Mouse (Mus musculus) stomach, embryonic 15.5 days (tissue): ENCODE results near the gene Dapp1. TPM values are rescaled to one million over a fixed set of nuclear protein-coding genes. Genes with fewer than 3 reads are reported as not detected.
A peak's percentile ranks its signal among the peaks of the same experiment; 100 is the strongest.
"Not testable (repeated sequence)": the region's sequence is repeated elsewhere in the genome, so short reads cannot be mapped to it uniquely, and the experiment has no call there.

ENCODE experiments used
- ATAC-seq: fragments of 200-750 bp; cut with Nextera tagmentation; 2 replicates; pipeline ENCODE4 v1.8.0; 2017; ENCODE audit warnings: low read depth, moderate number of reproducible peaks, moderate TSS enrichment; ENCODE audit not compliant: insufficient read depth, low FRiP score
- H3K27ac ChIP-seq: fragments of 300-500 bp; sonication (generic); 2 replicates; pipeline ENCODE4 v1.5.1; 2015; ENCODE audit warnings: mild to moderate bottlenecking, inconsistent platforms
- H3K27me3 ChIP-seq: fragments of 300-500 bp; sonication (generic); replicated peaks from 2 replicates; pipeline ENCODE4 v1.6.1; 2015; ENCODE audit warnings: inconsistent platforms
- H3K36me3 ChIP-seq: fragments of 300-500 bp; sonication (generic); 2 replicates; pipeline ENCODE4 v1.6.1; 2015; ENCODE audit warnings: inconsistent platforms
- H3K4me1 ChIP-seq: fragments of 300-500 bp; sonication (generic); 2 replicates; pipeline ENCODE4 v1.6.1; 2015; ENCODE audit warnings: inconsistent platforms
- H3K4me2 ChIP-seq: fragments of 300-500 bp; sonication (generic); 2 replicates; pipeline ENCODE4 v1.6.1; 2015; ENCODE audit warnings: mild to moderate bottlenecking, inconsistent platforms
- H3K4me3 ChIP-seq: fragments of 300-500 bp; sonication (generic); replicated peaks from 2 replicates; pipeline ENCODE4 v1.5.1; 2015; ENCODE audit warnings: inconsistent platforms
- H3K9ac ChIP-seq: fragments of 300-500 bp; sonication (generic); 2 replicates; pipeline ENCODE4 v1.6.1; 2015; ENCODE audit warnings: inconsistent platforms
- H3K9me3 ChIP-seq: fragments of 300-500 bp; sonication (generic); 2 replicates; pipeline ENCODE4 v1.6.1; 2016; ENCODE audit warnings: inconsistent platforms
- WGBS: fragments of 180-500 bp; shearing (Covaris S2); methylation state at CpG from one replicate; pipeline ENCODE4 v1.1.7; 2015; 5-methylcytosine and 5-hydroxymethylcytosine counted together
- polyA plus RNA-seq: library from polyadenylated mRNA; unstranded; fragments of >200 nt; fragmentation: Nextera tagmentation; extraction: Ambion mirVana; gene quantifications from 2 replicates; pipeline ENCODE4 v1.2.1, GENCODE M21; 2015

The Dapp1 gene
- polyA plus RNA-seq, 1 experiment from 2014 or later: 14.5 TPM

DNA sequence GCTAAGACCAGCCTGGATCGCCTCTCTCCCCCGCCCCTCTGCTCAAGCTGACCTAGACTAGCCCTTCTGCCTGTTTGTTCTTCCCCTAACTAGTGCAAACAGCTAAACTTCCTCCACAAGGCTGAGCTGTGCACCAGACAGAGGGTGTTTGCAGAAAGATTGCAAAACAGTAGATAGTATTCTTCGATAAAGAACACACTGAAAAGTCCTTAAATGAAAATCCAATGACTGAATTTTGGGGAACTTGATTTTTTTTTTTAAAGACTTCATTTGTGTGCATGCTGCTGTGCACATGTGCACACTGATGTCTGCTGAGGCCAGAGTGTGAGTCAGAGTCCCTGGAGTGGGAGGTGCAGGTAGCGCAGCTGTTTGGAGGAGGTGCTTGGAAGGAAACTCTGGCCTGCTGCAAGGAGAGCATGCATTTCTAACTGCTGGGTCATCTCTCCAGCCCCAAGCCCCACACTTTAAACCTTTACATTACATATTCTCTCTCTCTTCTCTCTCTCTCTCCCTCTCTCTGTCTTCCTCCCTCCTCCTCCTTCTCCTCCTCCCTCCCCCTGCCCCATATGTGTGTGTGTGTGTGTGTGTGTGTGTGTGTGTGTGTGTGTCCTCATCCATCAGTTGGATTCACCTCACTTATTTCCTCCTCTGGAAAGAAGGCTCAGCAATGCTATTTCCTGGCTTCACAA lies 29.0 kb downstream of the Dapp1 start:
- Histone ChIP-seq H3K27ac (peak overlapping the region; percentile 65), H3K27me3 (no peaks in the 10 kb centered on the region), H3K4me2 (no peak overlapping the region), H3K4me3 (no peak overlapping the region), H3K4me1 (peaks cover 19% of the 10 kb centered on the region), H3K9ac (no peak overlapping the region), H3K36me3 (no peaks in the 10 kb centered on the region), H3K9me3 (no peaks in the 10 kb centered on the region)
- peak; percentile 83 for ATAC-seq
- 30% methylated on average over 4 of the region's 4 CpGs for WGBS

DNA sequence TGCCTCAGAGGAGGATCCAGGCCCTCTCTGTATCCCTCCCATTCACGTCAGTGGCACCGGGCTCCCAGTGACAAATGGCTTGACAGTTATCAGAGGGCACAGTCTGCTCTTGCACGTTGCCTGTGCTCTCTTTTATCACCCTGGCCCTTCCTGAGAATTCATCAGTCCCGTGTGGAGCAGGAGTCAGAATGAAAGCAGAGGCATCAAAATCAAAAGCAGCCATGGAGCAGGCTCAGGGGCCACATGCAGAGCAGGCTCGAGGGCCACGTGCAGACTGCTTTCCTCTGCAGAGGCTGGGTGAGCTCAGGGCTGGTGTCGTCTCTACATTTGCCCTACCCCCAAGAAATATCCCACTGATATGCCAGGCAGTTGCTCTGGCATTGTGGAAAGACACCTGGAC lies 29.5 kb downstream of the Dapp1 start:
- Histone ChIP-seq H3K36me3 (no peaks in the 10 kb centered on the region), H3K27me3 (no peaks in the 10 kb centered on the region), H3K9me3 (no peaks in the 10 kb centered on the region), H3K4me3 (no peak overlapping the region), H3K4me2 (no peak overlapping the region), H3K27ac (peak overlapping the region; percentile 65), H3K4me1 (peaks cover 19% of the 10 kb centered on the region), H3K9ac (no peak overlapping the region)
- peak; percentile 27; the same call in 1 of the 2 replicates for ATAC-seq
- 27% methylated on average over 7 of the region's 7 CpGs for WGBS

DNA sequence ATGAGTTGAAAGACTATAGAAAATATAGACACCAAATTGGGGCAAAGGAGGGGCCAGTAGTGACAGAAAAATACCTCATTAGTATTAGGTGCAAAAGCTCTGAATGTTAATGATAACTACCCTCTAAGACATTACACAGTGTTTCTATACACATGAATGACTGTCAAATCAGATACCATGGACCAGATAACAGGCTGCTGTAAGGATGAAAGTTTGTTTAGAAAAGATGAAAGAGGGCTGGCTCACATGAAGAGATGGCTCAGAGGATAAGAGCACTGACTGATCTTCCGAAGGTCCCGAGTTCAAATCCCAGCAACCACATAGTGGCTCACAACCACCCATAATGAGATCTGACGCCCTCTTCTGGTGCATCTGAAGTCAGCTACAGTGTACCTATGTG lies 30.0 kb downstream of the Dapp1 start:
- H3K27me3 ChIP-seq, H3K36me3 ChIP-seq, H3K9ac ChIP-seq, H3K27ac ChIP-seq, H3K4me2 ChIP-seq, H3K9me3 ChIP-seq, ATAC-seq, H3K4me3 ChIP-seq: not testable (repeated sequence)
- H3K4me1 ChIP-seq: peaks cover 19% of the 10 kb centered on the region
- 89% methylated on average over 3 of the region's 3 CpGs for WGBS

DNA sequence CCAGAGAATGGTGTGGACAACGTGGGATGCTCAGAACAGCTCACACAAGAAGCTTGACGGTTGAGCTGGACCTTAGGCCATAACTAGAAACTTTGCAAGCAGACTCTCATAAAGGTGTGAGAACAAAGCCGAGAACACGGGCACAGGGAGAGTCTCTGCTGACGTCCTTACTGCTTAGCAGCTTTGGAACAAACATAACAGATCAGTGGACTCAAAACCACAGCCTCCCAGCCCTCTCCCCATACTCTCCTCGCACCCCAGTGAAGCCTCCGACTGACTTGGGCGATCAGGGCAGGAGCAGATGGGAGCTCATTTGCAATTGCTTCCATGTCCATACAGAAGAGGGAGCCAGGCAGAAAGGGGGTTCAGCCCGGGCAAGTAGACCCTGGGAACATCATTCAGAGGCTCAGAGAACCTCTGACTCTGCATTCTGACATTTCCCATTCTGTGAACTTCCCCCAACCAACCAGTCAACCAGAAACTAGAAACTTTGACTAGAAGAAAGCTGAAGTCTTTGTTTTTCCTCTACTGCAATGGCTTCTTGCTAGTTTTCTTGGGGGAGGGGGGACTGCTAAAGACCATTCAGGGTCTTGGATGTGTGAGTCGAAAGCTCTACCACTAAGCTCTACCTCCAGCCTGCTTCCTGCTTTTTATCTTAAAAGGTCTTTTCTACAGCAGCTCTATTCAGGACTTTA lies 31.0 kb downstream of the Dapp1 start:
- Histone ChIP-seq H3K4me3 (no peak overlapping the region), H3K9ac (no peak overlapping the region), H3K27ac (no peak overlapping the region), H3K4me1 (peaks cover 15% of the 10 kb centered on the region), H3K9me3 (no peaks in the 10 kb centered on the region), H3K36me3 (no peaks in the 10 kb centered on the region), H3K4me2 (no peak overlapping the region), H3K27me3 (no peaks in the 10 kb centered on the region)
- WGBS: 80% methylated on average over 10 of the region's 10 CpGs
- no peak for ATAC-seq

DNA sequence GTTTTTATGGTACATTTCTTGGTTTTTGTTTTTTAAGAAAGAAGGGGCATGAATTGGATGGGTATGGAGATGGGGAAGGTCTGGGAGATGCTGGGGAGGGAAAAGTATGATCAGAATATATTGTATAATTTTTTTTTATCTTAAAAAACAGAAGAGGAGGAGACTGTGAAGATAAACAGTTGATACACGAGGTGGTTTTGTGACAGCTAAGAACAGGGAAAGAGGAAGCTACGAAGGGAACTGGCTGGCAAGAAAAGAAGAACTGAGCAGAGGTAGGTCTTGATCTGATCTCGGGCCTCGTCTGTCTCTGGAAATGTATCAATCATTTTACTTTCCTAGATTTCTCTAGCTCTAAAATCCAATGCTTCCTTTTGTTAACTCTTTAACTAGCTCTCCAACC lies 33.8 kb downstream of the Dapp1 start:
- H3K27ac ChIP-seq: no peak overlapping the region
- no peak overlapping the region for H3K4me2 ChIP-seq
- H3K9ac ChIP-seq: no peak overlapping the region

DNA sequence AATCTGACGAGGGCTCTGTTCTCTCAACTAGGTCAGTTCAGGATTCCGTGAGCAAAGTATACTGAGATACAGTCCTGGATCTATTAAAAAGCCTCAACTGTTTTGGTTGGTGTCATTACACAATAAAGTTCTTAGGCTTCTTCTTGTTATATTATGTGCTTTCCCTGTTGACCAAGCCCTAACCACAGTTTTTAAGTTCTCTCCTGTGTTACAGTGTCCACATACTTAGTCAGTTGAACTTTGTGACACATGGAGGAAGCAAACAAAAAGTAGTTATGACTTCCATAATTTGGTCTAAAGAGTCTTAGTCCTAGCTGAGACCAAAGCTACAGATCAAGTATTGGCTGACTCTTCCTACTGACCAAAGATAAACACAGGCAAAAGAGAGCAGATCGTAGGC lies 34.5 kb downstream of the Dapp1 start:
- Histone ChIP-seq H3K4me2 (no peak overlapping the region), H3K4me3 (no peak overlapping the region), H3K9me3 (no peaks in the 10 kb centered on the region), H3K27me3 (no peaks in the 10 kb centered on the region), H3K27ac (no peak overlapping the region), H3K36me3 (no peaks in the 10 kb centered on the region), H3K9ac (no peak overlapping the region), H3K4me1 (no peaks in the 10 kb centered on the region)
- WGBS: 76% methylated on average over 3 of the region's 3 CpGs
- no peak for ATAC-seq

More for the DNA sequence above, 33.8 kb downstream of the Dapp1 start:
- no peaks in the 10 kb centered on the region for H3K9me3 ChIP-seq
- no peak for ATAC-seq
- peaks cover 4% of the 10 kb centered on the region; the same call in 1 of the 2 replicates for H3K4me1 ChIP-seq
- H3K36me3 ChIP-seq: no peaks in the 10 kb centered on the region
- WGBS: 71% methylated on average over 4 of the region's 4 CpGs
- no peaks in the 10 kb centered on the region for H3K27me3 ChIP-seq
- no peak overlapping the region for H3K4me3 ChIP-seq

DNA sequence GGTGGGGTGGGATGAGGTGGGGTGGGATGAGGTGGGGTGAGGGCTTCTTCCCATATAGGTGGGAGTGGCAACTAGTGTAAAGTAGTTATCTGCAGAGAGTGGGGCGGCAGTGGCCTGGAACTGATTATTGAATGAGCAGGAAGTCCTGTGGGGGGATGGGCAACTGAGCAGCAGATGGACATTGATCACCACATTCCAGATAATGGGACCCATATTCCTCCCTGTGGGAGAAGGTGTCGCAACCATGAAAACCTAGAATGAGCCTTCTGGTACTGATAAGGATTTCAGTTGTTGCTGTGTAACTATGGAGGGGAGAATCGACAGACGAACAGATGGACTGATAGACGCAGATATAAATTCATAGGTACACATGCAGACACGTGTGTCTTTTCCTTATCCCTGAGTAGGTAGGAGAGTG lies 37.6 kb downstream of the Dapp1 start:
- H3K9ac ChIP-seq: no peak overlapping the region
- H3K4me3 ChIP-seq: no peak overlapping the region
- no peaks in the 10 kb centered on the region for H3K36me3 ChIP-seq
- peak; percentile 24; the same call in 1 of the 2 replicates for ATAC-seq
- no peaks in the 10 kb centered on the region for H3K9me3 ChIP-seq
- peaks cover 6% of the 10 kb centered on the region; the same call in 1 of the 2 replicates for H3K4me1 ChIP-seq
- H3K27me3 ChIP-seq: no peaks in the 10 kb centered on the region
- H3K27ac ChIP-seq: no peak overlapping the region
- WGBS: 69% methylated on average over 6 of the region's 6 CpGs
- H3K4me2 ChIP-seq: no peak overlapping the region

DNA sequence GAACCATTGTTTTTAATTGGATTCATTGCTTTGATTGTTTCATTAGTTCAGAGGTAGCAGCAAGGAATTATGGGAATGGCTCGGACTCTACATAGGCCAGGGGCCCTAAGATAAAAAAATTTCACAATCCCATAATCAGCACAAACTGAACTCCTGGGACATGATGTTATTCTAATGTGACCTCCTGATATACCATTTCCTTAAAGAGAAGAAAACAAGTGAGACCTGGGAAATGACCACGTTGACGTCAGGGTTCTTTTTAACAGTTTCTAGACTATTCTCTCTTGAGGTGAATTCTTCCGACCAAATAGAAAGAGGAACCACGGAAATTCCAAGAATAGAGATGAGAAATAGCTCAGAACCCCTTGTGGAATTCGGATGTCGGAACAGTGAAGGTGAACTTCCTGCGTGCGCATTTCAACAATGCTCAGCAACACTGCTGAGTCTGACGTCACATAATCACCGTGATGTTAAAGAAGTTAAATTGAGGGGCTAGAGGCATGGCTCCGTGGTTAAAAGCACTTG lies 39.2 kb downstream of the Dapp1 start:
- Histone ChIP-seq H3K9ac (no peak overlapping the region), H3K4me1 (peaks cover 7% of the 10 kb centered on the region; the same call in 1 of the 2 replicates), H3K4me2 (no peak overlapping the region), H3K27me3 (no peaks in the 10 kb centered on the region), H3K36me3 (no peaks in the 10 kb centered on the region), H3K9me3 (no peaks in the 10 kb centered on the region), H3K27ac (no peak overlapping the region), H3K4me3 (no peak overlapping the region)
- 85% methylated on average over 12 of the region's 12 CpGs for WGBS
- no peak for ATAC-seq

DNA sequence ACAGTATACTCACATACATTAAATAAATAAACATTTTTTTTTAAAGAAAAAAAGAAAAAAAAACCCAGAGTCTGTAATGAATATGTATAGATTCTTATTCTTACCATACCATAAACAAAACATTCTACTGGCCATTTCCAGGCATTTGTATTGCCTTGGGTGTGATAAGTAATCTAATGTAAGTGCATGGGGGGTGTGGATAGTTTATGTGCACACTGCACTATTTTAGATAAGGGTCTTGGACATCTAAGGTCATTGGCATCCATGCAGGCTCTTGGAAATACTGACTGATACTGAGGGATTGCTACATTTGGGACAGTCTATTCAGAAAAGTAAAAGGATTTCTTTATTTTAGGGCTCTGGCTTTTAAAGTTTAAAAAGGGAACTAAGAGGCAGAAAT lies 39.8 kb downstream of the Dapp1 start:
- Histone ChIP-seq H3K4me1 (peaks cover 7% of the 10 kb centered on the region; the same call in 1 of the 2 replicates), H3K27ac (no peak overlapping the region)

DNA sequence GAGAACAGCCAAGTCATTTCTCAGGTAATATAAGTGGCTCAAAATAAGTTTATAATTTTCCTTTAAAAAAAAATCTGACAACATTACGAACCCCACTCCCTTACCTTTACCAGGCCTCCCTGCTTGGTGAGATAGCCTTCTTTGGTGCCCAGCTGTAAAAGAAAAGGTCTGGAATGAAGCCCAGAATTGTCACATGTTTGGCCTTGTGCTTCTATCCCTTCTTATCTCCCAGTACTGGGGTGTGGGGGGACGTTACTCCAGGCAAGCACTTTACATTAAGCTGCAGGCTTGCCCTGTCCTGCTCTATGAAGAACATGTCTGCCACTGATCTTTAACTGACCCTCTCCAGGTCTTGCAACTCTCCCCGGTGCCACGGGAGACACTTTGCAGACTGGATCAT lies 40.6 kb downstream of the Dapp1 start:
- Histone ChIP-seq H3K9me3 (no peaks in the 10 kb centered on the region), H3K4me3 (no peak overlapping the region), H3K9ac (no peak overlapping the region), H3K27me3 (no peaks in the 10 kb centered on the region), H3K36me3 (no peaks in the 10 kb centered on the region), H3K4me2 (no peak overlapping the region), H3K27ac (0 out of 2 replicates have a peak overlapping the region, but pooled peaks have one; percentile 40), H3K4me1 (peaks cover 7% of the 10 kb centered on the region; the same call in 1 of the 2 replicates)
- 52% methylated on average over 4 of the region's 4 CpGs for WGBS
- ATAC-seq: peak; percentile 84

More for the DNA sequence above, 39.8 kb downstream of the Dapp1 start:
- H3K4me2 ChIP-seq: no peak overlapping the region
- no peak for ATAC-seq
- no peak overlapping the region for H3K9ac ChIP-seq
- no peaks in the 10 kb centered on the region for H3K27me3 ChIP-seq
- H3K36me3 ChIP-seq: no peaks in the 10 kb centered on the region
- no peak overlapping the region for H3K4me3 ChIP-seq
- H3K9me3 ChIP-seq: no peaks in the 10 kb centered on the region

DNA sequence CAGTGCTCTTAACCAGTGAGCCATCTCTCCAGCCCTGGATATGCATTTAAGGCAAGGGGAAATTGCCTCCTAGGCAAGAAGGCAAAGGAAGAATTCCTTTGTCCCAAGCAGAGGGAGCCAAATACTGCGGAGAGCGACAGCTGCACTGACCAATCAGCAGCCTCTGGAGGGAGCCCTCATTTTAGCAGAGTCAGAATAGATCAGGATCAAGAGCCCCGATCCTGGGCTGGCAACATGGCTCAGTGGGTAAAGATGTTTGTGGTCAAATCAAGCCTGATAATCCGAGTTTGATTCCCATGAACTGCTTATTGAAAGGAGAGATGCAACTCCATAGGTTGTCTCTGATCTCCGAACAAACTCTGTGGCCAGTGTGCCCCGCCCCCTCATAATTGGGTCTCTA lies 42.7 kb downstream of the Dapp1 start:
- 0 out of 2 replicates have a peak, but pooled peaks have one; percentile 28 for ATAC-seq
- no peak overlapping the region for H3K27ac ChIP-seq
- 56% methylated on average over 6 of the region's 6 CpGs for WGBS
- no peaks in the 10 kb centered on the region for H3K9me3 ChIP-seq
- no peaks in the 10 kb centered on the region for H3K36me3 ChIP-seq
- peak overlapping the region; percentile 18; the same call in 1 of the 2 replicates for H3K4me3 ChIP-seq
- H3K4me2 ChIP-seq: peak overlapping the region; percentile 29; the same call in 1 of the 2 replicates
- peaks cover 7% of the 10 kb centered on the region; the same call in 1 of the 2 replicates for H3K4me1 ChIP-seq
- no peak overlapping the region for H3K9ac ChIP-seq
- H3K27me3 ChIP-seq: no peaks in the 10 kb centered on the region

DNA sequence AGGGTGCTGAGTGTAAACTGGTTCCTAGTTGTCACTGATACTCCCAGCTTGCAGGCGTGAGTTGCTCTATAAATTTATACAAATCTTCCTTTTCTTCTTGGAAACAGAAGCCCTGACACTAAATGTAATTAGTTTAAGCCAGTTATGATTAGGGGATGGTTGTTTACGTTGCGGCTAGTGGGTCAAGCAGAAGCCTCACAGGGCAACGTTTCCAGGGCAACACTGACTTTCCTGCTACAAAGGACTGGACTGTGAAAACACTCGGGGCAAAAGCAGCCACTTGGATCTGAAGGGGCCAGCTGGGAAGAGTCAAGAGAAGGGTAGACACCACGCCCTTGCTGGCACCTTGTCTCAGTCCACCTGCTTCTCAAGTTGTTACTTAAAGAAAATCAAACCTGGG lies 44.8 kb downstream of the Dapp1 start:
- no peak for ATAC-seq
- 27% methylated on average over 6 of the region's 6 CpGs for WGBS
- H3K4me3 ChIP-seq: no peak overlapping the region

More for the DNA sequence above, 44.8 kb downstream of the Dapp1 start:
- Histone ChIP-seq H3K27ac (no peak overlapping the region), H3K36me3 (no peaks in the 10 kb centered on the region), H3K4me1 (peaks cover 7% of the 10 kb centered on the region; the same call in 1 of the 2 replicates), H3K4me2 (no peak overlapping the region), H3K9me3 (no peaks in the 10 kb centered on the region), H3K9ac (no peak overlapping the region), H3K27me3 (no peaks in the 10 kb centered on the region)
